Mouse (Mus musculus) midbrain, embryonic 15.5 days (tissue): ENCODE measurements at regions not wholly inside any gene's neighbourhood (a gene's known extent, or its start where the extent isn't known, plus 50 kb on each side); places are given as distances from the start of the nearest gene placed in this dataset.

Experiments
- ATAC-seq: fragments of 200-750 bp; cut with Nextera tagmentation; replicated peaks from 2 replicates; pipeline ENCODE4 v1.8.0; 2017; ENCODE audit warnings: moderate TSS enrichment
- H3K27ac ChIP-seq: fragments of 300-500 bp; sonication (generic); 2 replicates; pipeline ENCODE4 v1.5.1; 2015; ENCODE audit warnings: mild to moderate bottlenecking, inconsistent platforms
- H3K27me3 ChIP-seq: fragments of 300-500 bp; sonication (generic); replicated peaks from 2 replicates; pipeline ENCODE4 v1.6.1; 2015; ENCODE audit warnings: inconsistent platforms
- H3K36me3 ChIP-seq: fragments of 300-500 bp; sonication (generic); replicated peaks from 2 replicates; pipeline ENCODE4 v1.6.1; 2015; ENCODE audit warnings: inconsistent platforms
- H3K4me1 ChIP-seq: fragments of 300-500 bp; sonication (generic); 2 replicates; pipeline ENCODE4 v1.6.1; 2015; ENCODE audit warnings: inconsistent platforms
- H3K4me2 ChIP-seq: fragments of 300-500 bp; sonication (generic); 2 replicates; pipeline ENCODE4 v1.6.1; 2015; ENCODE audit warnings: inconsistent platforms, mild to moderate bottlenecking, moderate library complexity
- H3K4me3 ChIP-seq: fragments of 300-500 bp; sonication (generic); 2 replicates; pipeline ENCODE4 v1.5.1; 2015; ENCODE audit warnings: mild to moderate bottlenecking, inconsistent platforms
- H3K9ac ChIP-seq: fragments of 300-500 bp; sonication (generic); 2 replicates; pipeline ENCODE4 v1.6.1; 2015; ENCODE audit warnings: mild to moderate bottlenecking, inconsistent platforms
- H3K9me3 ChIP-seq: fragments of 300-500 bp; sonication (generic); 2 replicates; pipeline ENCODE4 v1.6.1; 2016; ENCODE audit warnings: inconsistent platforms
- whole genome bisulfite sequencing: fragments of 180-500 bp; shearing (Covaris S2); methylation state at CpG from one replicate; pipeline ENCODE4 v1.1.7; 2015; ENCODE audit warnings: mixed read lengths; 5-methylcytosine and 5-hydroxymethylcytosine counted together

DNA sequence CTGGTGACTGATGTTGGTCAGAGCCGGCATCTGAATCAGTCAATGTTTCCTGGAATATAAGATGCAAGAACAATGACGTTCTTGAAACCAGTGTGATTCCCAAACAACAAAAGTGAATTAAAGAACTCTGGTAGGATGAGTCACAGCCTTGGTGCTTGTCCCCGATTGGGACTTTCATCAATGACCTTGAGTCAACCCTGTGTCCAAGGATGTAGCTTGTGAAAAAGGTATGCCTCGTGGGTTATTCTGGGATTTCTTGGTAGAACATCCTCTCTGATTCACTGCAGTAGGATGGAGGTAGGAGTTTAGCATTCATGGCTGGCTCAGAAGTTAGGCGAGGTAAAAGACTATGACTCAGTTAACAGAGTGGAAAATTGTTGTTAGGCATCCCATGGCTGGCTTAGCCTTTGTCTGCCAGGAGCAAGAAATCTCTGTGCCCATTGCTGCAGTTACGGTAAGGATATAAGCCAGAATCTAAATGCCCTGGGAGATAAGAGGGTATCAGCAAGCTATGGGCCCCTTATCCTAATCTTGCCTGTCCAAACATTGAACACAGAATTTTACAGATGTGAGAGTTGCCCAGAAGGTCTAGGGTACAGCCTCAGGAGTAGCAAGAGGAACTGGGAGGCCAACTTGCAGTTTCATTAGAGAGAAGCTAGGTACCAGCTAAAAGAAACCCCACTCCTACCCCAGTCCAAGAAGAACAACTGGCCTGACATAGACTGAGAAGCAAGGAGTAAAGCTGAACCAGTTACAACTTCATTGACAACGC is 55.9 kb upstream of the Ralgps2 start:
- Histone ChIP-seq H3K4me3 (no peak overlapping the region), H3K9me3 (no peaks in the 10 kb centered on the region), H3K27me3 (no peaks in the 10 kb centered on the region), H3K36me3 (no peaks in the 10 kb centered on the region), H3K4me2 (no peak overlapping the region), H3K27ac (no peak overlapping the region), H3K9ac (no peak overlapping the region), H3K4me1 (peaks cover 25% of the 10 kb centered on the region)
- 92% methylated on average over 7 of the region's 7 CpGs for WGBS
- ATAC-seq, result no peak

GRCm38 (mm10) chr1:156994644-156995016 is 55.2 kb upstream of the Ralgps2 start:
- no peak for ATAC-seq
- no peaks in the 10 kb centered on the region for H3K9me3 ChIP-seq
- H3K36me3 ChIP-seq, result no peaks in the 10 kb centered on the region
- 97% methylated on average over 2 of the region's 2 CpGs for WGBS
- H3K9ac ChIP-seq, result no peak overlapping the region
- H3K4me3 ChIP-seq, result no peak overlapping the region
- H3K27me3 ChIP-seq, result no peaks in the 10 kb centered on the region
- peaks cover 29% of the 10 kb centered on the region for H3K4me1 ChIP-seq
- H3K27ac ChIP-seq, result no peak overlapping the region
- H3K4me2 ChIP-seq, result no peak overlapping the region

GRCm38 (mm10) chr1:156994005-156994643 is 54.7 kb upstream of the Ralgps2 start:
- H3K27me3 ChIP-seq, result no peaks in the 10 kb centered on the region
- no peak overlapping the region for H3K27ac ChIP-seq
- H3K9ac ChIP-seq, result no peak overlapping the region
- WGBS, result 65% methylated on average over 15 of the region's 15 CpGs
- no peak overlapping the region for H3K4me3 ChIP-seq
- no peaks in the 10 kb centered on the region for H3K36me3 ChIP-seq
- H3K4me2 ChIP-seq, result no peak overlapping the region
- H3K4me1 ChIP-seq, result peaks cover 32% of the 10 kb centered on the region
- no peak for ATAC-seq
- no peaks in the 10 kb centered on the region for H3K9me3 ChIP-seq

GRCm38 (mm10) chr1:156993105-156993504 is 53.7 kb upstream of the Ralgps2 start:
- WGBS, result 72% methylated on average over 3 of the region's 3 CpGs
- Histone ChIP-seq H3K27ac (no peak overlapping the region), H3K9me3 (no peaks in the 10 kb centered on the region)

GRCm38 (mm10) chr1:156992536-156992935 is 53.1 kb upstream of the Ralgps2 start:
- no peak overlapping the region for H3K27ac ChIP-seq

More at GRCm38 (mm10) chr1:156993105-156993504, 53.7 kb upstream of the Ralgps2 start:
- no peak overlapping the region for H3K4me2 ChIP-seq
- no peak for ATAC-seq
- H3K36me3 ChIP-seq, result no peaks in the 10 kb centered on the region
- H3K4me3 ChIP-seq, result no peak overlapping the region
- H3K4me1 ChIP-seq, result peaks cover 31% of the 10 kb centered on the region
- no peaks in the 10 kb centered on the region for H3K27me3 ChIP-seq
- H3K9ac ChIP-seq, result no peak overlapping the region

GRCm38 (mm10) chr1:156990567-156991494 is 51.4 kb upstream of the Ralgps2 start:
- WGBS, result 74% methylated on average over 14 of the region's 14 CpGs
- Histone ChIP-seq H3K36me3 (no peaks in the 10 kb centered on the region), H3K4me1 (peaks cover 14% of the 10 kb centered on the region), H3K27ac (no peak overlapping the region), H3K9ac (no peak overlapping the region), H3K4me3 (no peak overlapping the region), H3K27me3 (no peaks in the 10 kb centered on the region), H3K9me3 (no peaks in the 10 kb centered on the region), H3K4me2 (no peak overlapping the region)
- ATAC-seq, result no peak

More at GRCm38 (mm10) chr1:156992536-156992935, 53.1 kb upstream of the Ralgps2 start:
- H3K9ac ChIP-seq, result no peak overlapping the region
- no peak overlapping the region for H3K4me2 ChIP-seq
- no peak for ATAC-seq
- WGBS, result 23% methylated on average over 2 of the region's 2 CpGs
- peaks cover 26% of the 10 kb centered on the region for H3K4me1 ChIP-seq
- H3K36me3 ChIP-seq, result no peaks in the 10 kb centered on the region
- H3K9me3 ChIP-seq, result no peaks in the 10 kb centered on the region
- H3K4me3 ChIP-seq, result no peak overlapping the region
- H3K27me3 ChIP-seq, result no peaks in the 10 kb centered on the region

- no peaks in the 10 kb centered on the region for H3K9me3 ChIP-seq
- H3K27me3 ChIP-seq, result no peaks in the 10 kb centered on the region
- H3K27ac ChIP-seq, result peak overlapping the region; percentile 17; the same call in 1 of the 2 replicates
- no peak overlapping the region for H3K4me3 ChIP-seq
- H3K9ac ChIP-seq, result no peak overlapping the region
- H3K4me1 ChIP-seq, result peaks cover 14% of the 10 kb centered on the region
- ATAC-seq, result peak; percentile 72; the same call in 1 of the 2 replicates
- WGBS, result 6% methylated on average over 9 of the region's 9 CpGs
- no peaks in the 10 kb centered on the region for H3K36me3 ChIP-seq
- no peak overlapping the region for H3K4me2 ChIP-seq
Measured at GRCm38 (mm10) chr1:156990112-156990511, 50.7 kb upstream of the Ralgps2 start.

DNA sequence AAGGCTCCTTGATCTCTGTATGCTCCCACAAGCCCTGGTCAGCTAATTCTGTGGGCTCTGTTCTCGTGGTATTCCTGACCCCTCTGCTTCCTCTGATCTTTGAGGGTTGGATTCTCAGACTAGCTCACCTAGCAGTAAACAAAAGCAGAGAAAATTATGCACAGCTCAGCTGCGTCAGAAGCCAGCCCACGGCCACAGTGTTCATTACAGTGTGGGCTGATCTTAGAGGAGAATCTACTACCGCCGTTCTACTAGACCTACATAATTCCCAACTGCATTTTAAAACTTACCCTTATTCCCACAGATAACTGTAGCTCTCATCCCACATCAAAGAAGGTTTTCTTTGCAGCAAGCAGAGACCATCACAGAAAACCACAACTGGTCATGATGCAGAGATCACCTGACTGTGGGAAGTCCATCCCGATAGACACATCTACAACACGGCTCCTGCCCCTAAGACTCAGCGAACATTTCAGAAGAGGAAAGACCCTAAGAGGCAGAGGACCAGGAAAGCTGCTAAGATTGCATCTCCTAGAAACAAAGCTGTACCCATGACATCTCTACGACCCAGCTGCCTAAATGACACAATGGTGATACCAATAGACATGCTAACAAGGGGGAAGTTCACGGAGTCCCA is 49.8 kb upstream of the Ralgps2 start:
- Histone ChIP-seq H3K27ac (no peak overlapping the region), H3K9me3 (no peaks in the 10 kb centered on the region), H3K36me3 (no peaks in the 10 kb centered on the region), H3K9ac (no peak overlapping the region), H3K4me2 (no peak overlapping the region), H3K27me3 (no peaks in the 10 kb centered on the region), H3K4me3 (no peak overlapping the region), H3K4me1 (peaks cover 14% of the 10 kb centered on the region)
- no peak for ATAC-seq
- 67% methylated on average over 10 of the region's 10 CpGs for WGBS
